12 mouse cellular contexts compared by ENCODE assay signal in genomic region chr4:82234443-82234842, GRCm38 (mm10).
DNase-seq lines count a peak whose midpoint lies in the region; ATAC-seq and TF ChIP-seq lines count a peak whose summit lies in the region.
"Had no signal": no experiment of that assay in that cellular context is flagged by ENCODE, and none has a peak within 500 bp of the region (broad histone marks: within the 10 kb centered on the region; RNA-seq: fewer than 3 reads in every experiment).

No protein-coding gene starts in this region.

- no peak overlapping the region for H3K9ac ChIP-seq in heart, embryonic 13.5 days
- no peak overlapping the region for H3K9ac ChIP-seq in lung, embryonic 16.5 days (ENCODE audit: low read length)
- H3K9ac ChIP-seq: hindbrain, embryonic 13.5 days had no signal

- no peak overlapping the region for H3K4me2 ChIP-seq in heart, embryonic 13.5 days
- no peak overlapping the region for H3K4me2 ChIP-seq in lung, embryonic 16.5 days (ENCODE audit: low read depth, low read length)
- H3K4me2 ChIP-seq: hindbrain, embryonic 13.5 days had no signal

- H3K4me3 ChIP-seq in heart, embryonic 13.5 days, result no peak overlapping the region
- H3K4me3 ChIP-seq in lung, embryonic 16.5 days (ENCODE audit: low read length), result no peak overlapping the region
- no peak overlapping the region for H3K4me3 ChIP-seq in left cerebral cortex, adult 2 months
- H3K4me3 ChIP-seq: forebrain, embryonic 10.5 days; hindbrain, embryonic 13.5 days had no signal

- H3K27ac ChIP-seq in heart, embryonic 13.5 days (replicated peaks), result peak overlapping the region; percentile 45; the same call in 1 of the 2 replicates
- H3K27ac ChIP-seq in lung, embryonic 16.5 days (ENCODE audit: low read length), result 0 out of 2 replicates have a peak overlapping the region, but pooled peaks have one; percentile 12
- no peak overlapping the region for H3K27ac ChIP-seq in left cerebral cortex, adult 2 months
- H3K27ac ChIP-seq: forebrain, embryonic 10.5 days; hindbrain, embryonic 13.5 days had no signal

- H3K36me3 ChIP-seq in heart, embryonic 13.5 days, result no peaks in the 10 kb centered on the region
- H3K36me3 ChIP-seq in lung, embryonic 16.5 days (ENCODE audit: control insufficient read depth, insufficient read depth, low read length), result peaks cover 3% of the 10 kb centered on the region; the same call in 1 of the 2 replicates
- H3K36me3 ChIP-seq: forebrain, embryonic 10.5 days; hindbrain, embryonic 13.5 days had no signal

- no peaks in the 10 kb centered on the region for H3K27me3 ChIP-seq in heart, embryonic 13.5 days (replicated peaks)
- no peaks in the 10 kb centered on the region for H3K27me3 ChIP-seq in lung, embryonic 16.5 days (ENCODE audit: control insufficient read depth, insufficient read depth, low read depth, low read length)
- H3K27me3 ChIP-seq: hindbrain, embryonic 13.5 days had no signal

- H3K9me3 ChIP-seq in heart, embryonic 13.5 days, result peaks cover 16% of the 10 kb centered on the region
- peaks cover 8% of the 10 kb centered on the region for H3K9me3 ChIP-seq in lung, embryonic 16.5 days (ENCODE audit: control insufficient read depth, low read length)
- H3K9me3 ChIP-seq: hindbrain, embryonic 13.5 days had no signal

- intact Hi-C loops in heart, postnatal 10 days (cut with DNase I), result no loop called here
- intact Hi-C loops in left cerebral cortex, adult 2 months (cut with DNase I), result no loop called here

- ATAC-seq in heart, embryonic 13.5 days (ENCODE audit: extremely low read depth, insufficient number of reproducible peaks, low FRiP score, low TSS enrichment), result no peak
- ATAC-seq in lung, embryonic 16.5 days (ENCODE audit: low read depth), result peak; percentile 69; the same call in 1 of the 2 replicates

- no peak for TF ChIP-seq CTCF in left cerebral cortex, adult 2 months (IDR thresholded peaks at IDR 0.05)

- peaks cover 19% of the 10 kb centered on the region for H3K4me1 ChIP-seq in heart, embryonic 13.5 days
- 0 out of 2 replicates have a peak, but pooled peaks cover 3% of the 10 kb centered on the region for H3K4me1 ChIP-seq in lung, embryonic 16.5 days (replicated peaks; ENCODE audit: control insufficient read depth, insufficient read depth, low read length)
- H3K4me1 ChIP-seq: forebrain, embryonic 10.5 days; hindbrain, embryonic 13.5 days had no signal

- WGBS in heart, embryonic 13.5 days, result 39% methylated on average over 5 of the region's 5 CpGs
- 47% methylated on average over 5 of the region's 5 CpGs for WGBS in lung, embryonic 16.5 days

- DNase-seq in heart, postnatal 10 days, result no peak
- no peak for DNase-seq in lung, postnatal 10 days
- DNase-seq in left cerebral cortex, adult 2 months (ENCODE audit: extremely low spot score in 1 of 2, low spot score in 2 of 2), result peak; percentile 9 to 13
- no peak for DNase-seq in thymus, postnatal 14 days
- DNase-seq in gastrocnemius, adult 18-20 months (ENCODE audit: low spot score), result no peak
- DNase-seq: cerebellum, postnatal 10 days; kidney, adult 8-10 months; retina, postnatal 1 day had no signal

Comparison
In these comparisons a context has a peak if more than half of its experiments do, and no peak if none do; other contexts are left out.
1. DNase-seq: peak in left cerebral cortex, adult 2 months (2 of 2); none in heart, postnatal 10 days (0 of 2), lung, postnatal 10 days (single experiment), thymus, postnatal 14 days (single experiment) and gastrocnemius, adult 18-20 months (single experiment).